ENCODE assay signal across 7 mouse cellular contexts in genomic region chr9:59659036-59660026, GRCm38 (mm10). TPM values are rescaled to one million over a fixed set of nuclear protein-coding genes. Genes with fewer than 3 reads are reported as not detected.
DNase-seq lines count a peak whose midpoint lies in the region; ATAC-seq lines count a peak whose summit lies in the region.

No protein-coding gene starts in this region.

- peaks cover 31% of the 10 kb centered on the region for H3K4me1 ChIP-seq in midbrain, embryonic 11.5 days (ENCODE audit: control insufficient read depth, insufficient read depth, low read length)

- H3K9me3 ChIP-seq in midbrain, embryonic 11.5 days (ENCODE audit: control insufficient read depth, low read length), result no peaks in the 10 kb centered on the region

- H3K36me3 ChIP-seq in midbrain, embryonic 11.5 days (ENCODE audit: control insufficient read depth, insufficient read depth, low read length), result peaks cover 9% of the 10 kb centered on the region

- peak overlapping the region; percentile 1; the same call in 1 of the 2 replicates for H3K9ac ChIP-seq in midbrain, embryonic 11.5 days (ENCODE audit: low read length)

- peak overlapping the region; percentile 86 for H3K4me2 ChIP-seq in midbrain, embryonic 11.5 days

- intact Hi-C loops in left cerebral cortex, postnatal 4 days (cut with DNase I), result no loop called here

- no peaks in the 10 kb centered on the region for H3K27me3 ChIP-seq in midbrain, embryonic 11.5 days (ENCODE audit: control insufficient read depth, insufficient read depth, low read length)

- DNase-seq in adrenal gland, adult 2 months, result peak; percentile 80
- DNase-seq in embryo, embryonic 11 days, result peak; percentile 92
- peak; percentile 79 for DNase-seq in gastrocnemius, postnatal 25 days
- DNase-seq in left cerebral cortex, postnatal 4 days, result peak; percentile 85
- peak; percentile 98 for DNase-seq in midbrain, embryonic 11.5 days (ENCODE audit: low spot score, missing footprints)
- peak; percentile 76 for DNase-seq in right cerebral cortex, postnatal 4 days

- WGBS in midbrain, embryonic 11.5 days, result 25% methylated on average over 14 of the region's 14 CpGs

- H3K27ac ChIP-seq in midbrain, embryonic 11.5 days (ENCODE audit: low read depth, low read length), result no peak overlapping the region

- ATAC-seq in inflammation-experienced regulatory T-cells, adult 6 months, result peak; percentile 58
- ATAC-seq in midbrain, embryonic 11.5 days (ENCODE audit: low FRiP score), result peak; percentile 26; the same call in 1 of the 2 replicates

- peak overlapping the region; percentile 89 for H3K4me3 ChIP-seq in midbrain, embryonic 11.5 days (ENCODE audit: low read depth, low read length)

RNA-seq across cellular contexts. Expression of gene Pkm, which starts 3.2 kb away (rescaled TPM):
- total RNA-seq in adrenal gland, adult 2 months (2021), result 100 to 1,000 TPM; 766 to 872 TPM
- polyA plus RNA-seq in adrenal gland, adult 2 months (2012; rRNA removed), result 1,274 and 1,388 TPM in 2 replicates
- 1,000 to 10,000 TPM; 2,850 to 2,853 TPM for total RNA-seq in gastrocnemius, postnatal 25 days (2021)
- 1,000 to 10,000 TPM in 1 of 3 experiments, 100 to 1,000 TPM in 2; 745 to 1,024 (median 798) TPM for polyA plus RNA-seq in inflammation-experienced regulatory T-cells, adult 6 months (2017; shearing (Covaris generic))
- total RNA-seq in left cerebral cortex, postnatal 4 days (2021), result 100 to 1,000 TPM; 517 to 569 TPM
- 1,888 and 2,059 TPM in 2 replicates for polyA plus RNA-seq in midbrain, embryonic 11.5 days (2014; fragmentation: Nextera tagmentation; extraction: Ambion mirVana)

RNA-seq across cellular contexts. Expression of gene Gramd2, which starts 20.6 kb away (rescaled TPM):
- under 1 TPM in 1 of 2 experiments, not detected in 1; 0.40 TPM for total RNA-seq in adrenal gland, adult 2 months (2021)
- polyA plus RNA-seq in adrenal gland, adult 2 months (2012; rRNA removed), result 0.09 and 0.17 TPM in 2 replicates
- total RNA-seq in gastrocnemius, postnatal 25 days (2021), result under 1 TPM in 1 of 2 experiments, not detected in 1; 0.27 TPM
- not detected for polyA plus RNA-seq in inflammation-experienced regulatory T-cells, adult 6 months (2017; shearing (Covaris generic))
- total RNA-seq in left cerebral cortex, postnatal 4 days (2021), result 10 to 100 TPM; 21.0 to 24.4 TPM
- polyA plus RNA-seq in midbrain, embryonic 11.5 days (2014; fragmentation: Nextera tagmentation; extraction: Ambion mirVana), result 0.15 and 0.18 TPM in 2 replicates

RNA-seq across cellular contexts. Expression of gene Parp6, which starts 42.2 kb away (rescaled TPM):
- 10 to 100 TPM; 25.3 to 32.9 TPM for total RNA-seq in adrenal gland, adult 2 months (2021)
- polyA plus RNA-seq in adrenal gland, adult 2 months (2012; rRNA removed), result 6.0 and 6.5 TPM in 2 replicates
- total RNA-seq in gastrocnemius, postnatal 25 days (2021), result 10 to 100 TPM; 18.6 to 20.3 TPM
- polyA plus RNA-seq in inflammation-experienced regulatory T-cells, adult 6 months (2017; shearing (Covaris generic)), result 10 to 100 TPM; 17.2 to 62.5 (median 46.8) TPM
- 100 to 1,000 TPM; 199 to 208 TPM for total RNA-seq in left cerebral cortex, postnatal 4 days (2021)
- 90.8 and 91.7 TPM in 2 replicates for polyA plus RNA-seq in midbrain, embryonic 11.5 days (2014; fragmentation: Nextera tagmentation; extraction: Ambion mirVana)

Comparison
In these comparisons a context has a peak if more than half of its experiments do, and no peak if none do; other contexts are left out.
1. RNA of gene Gramd2, which starts 20.6 kb away (total RNA-seq): 21.0 to 24.4 TPM in left cerebral cortex, postnatal 4 days; 0.40 TPM in adrenal gland, adult 2 months and 0.27 TPM in gastrocnemius, postnatal 25 days; every median in the first group is over 10 times any median in the second.
2. RNA of gene Parp6, which starts 42.2 kb away (total RNA-seq): 199 to 208 TPM in left cerebral cortex, postnatal 4 days; 25.3 to 32.9 TPM in adrenal gland, adult 2 months and 18.6 to 20.3 TPM in gastrocnemius, postnatal 25 days; every median in the first group is over 4 times any median in the second.
3. Peak in every context shown above with its lines, with median percentiles within 50 percentile points of each other: DNase-seq.